Mouse (Mus musculus): ENCODE measurements around the gene Dgcr8. TPM values are rescaled to one million over a fixed set of nuclear protein-coding genes. Genes with fewer than 3 reads are reported as not detected.
A peak's percentile ranks its signal among the peaks of the same experiment; 100 is the strongest.
"Not testable (repeated sequence)": the region's sequence is repeated elsewhere in the genome, so short reads cannot be mapped to it uniquely, and the experiment has no call there.

Dgcr8 gene
- polyA plus RNA-seq, 1 experiment from 2014 or later: 23.3 TPM

GRCm38 (mm10) chr16:18318992-18319391, 29.9 kb upstream of the Dgcr8 start:
- no peaks in the 10 kb centered on the region for H3K9me3 ChIP-seq (replicated peaks; ENCODE audit: control insufficient read depth, low read length)
- H3K27ac ChIP-seq (ENCODE audit: low read length): no peak overlapping the region
- H3K4me2 ChIP-seq (ENCODE audit: low read depth, low read length): no peak overlapping the region
- H3K36me3 ChIP-seq (ENCODE audit: control insufficient read depth, insufficient read depth, low read length): no peaks in the 10 kb centered on the region
- no peaks in the 10 kb centered on the region for H3K27me3 ChIP-seq (ENCODE audit: control insufficient read depth, insufficient read depth, low read length)
- no peak overlapping the region for H3K4me3 ChIP-seq (replicated peaks; ENCODE audit: low read length)
- 78% methylated on average over 3 of the region's 3 CpGs for WGBS
- no peak for ATAC-seq (ENCODE audit: insufficient read depth, low FRiP score)
- no peak overlapping the region for H3K9ac ChIP-seq (ENCODE audit: low read length)
- no peaks in the 10 kb centered on the region for H3K4me1 ChIP-seq (ENCODE audit: control insufficient read depth, insufficient read depth, low read length)

- no peak for ATAC-seq (ENCODE audit: insufficient read depth, low FRiP score)
- H3K27ac ChIP-seq (ENCODE audit: low read length): no peak overlapping the region
- H3K4me3 ChIP-seq (replicated peaks; ENCODE audit: low read length): no peak overlapping the region
- no peaks in the 10 kb centered on the region for H3K4me1 ChIP-seq (ENCODE audit: control insufficient read depth, insufficient read depth, low read length)
- no peaks in the 10 kb centered on the region for H3K9me3 ChIP-seq (replicated peaks; ENCODE audit: control insufficient read depth, low read length)
- no peaks in the 10 kb centered on the region for H3K36me3 ChIP-seq (ENCODE audit: control insufficient read depth, insufficient read depth, low read length)
- no peak overlapping the region for H3K4me2 ChIP-seq (ENCODE audit: low read depth, low read length)
- WGBS: 93% methylated on average over 1 of the region's 1 CpGs
- H3K9ac ChIP-seq (ENCODE audit: low read length): no peak overlapping the region
- no peaks in the 10 kb centered on the region for H3K27me3 ChIP-seq (ENCODE audit: control insufficient read depth, insufficient read depth, low read length)
Measured at GRCm38 (mm10) chr16:18308159-18308558, 19.1 kb upstream of the Dgcr8 start.

- not testable (repeated sequence) for H3K36me3 ChIP-seq (ENCODE audit: control insufficient read depth, insufficient read depth, low read length); ATAC-seq (ENCODE audit: insufficient read depth, low FRiP score); H3K27me3 ChIP-seq (ENCODE audit: control insufficient read depth, insufficient read depth, low read length); H3K9me3 ChIP-seq (replicated peaks; ENCODE audit: control insufficient read depth, low read length)
- Histone ChIP-seq H3K27ac (ENCODE audit: low read length) (peak overlapping the region; percentile 62; the same call in 1 of the 2 replicates), H3K4me2 (ENCODE audit: low read depth, low read length) (peak overlapping the region; percentile 51), H3K9ac (ENCODE audit: low read length) (peak overlapping the region; percentile 61), H3K4me1 (ENCODE audit: control insufficient read depth, insufficient read depth, low read length) (peaks cover 21% of the 10 kb centered on the region), H3K4me3 (replicated peaks; ENCODE audit: low read length) (peak overlapping the region; percentile 77)
- WGBS: 0% methylated on average over 10 of the region's 10 CpGs
Measured at GRCm38 (mm10) chr16:18289614-18290013, 568 bp upstream of the Dgcr8 start.

GRCm38 (mm10) chr16:18288581-18289061, 425 bp downstream of the Dgcr8 start:
- H3K9me3 ChIP-seq (replicated peaks; ENCODE audit: control insufficient read depth, low read length): no peaks in the 10 kb centered on the region
- H3K4me2 ChIP-seq (ENCODE audit: low read depth, low read length): peak overlapping the region; percentile 96
- peaks cover 21% of the 10 kb centered on the region for H3K4me1 ChIP-seq (ENCODE audit: control insufficient read depth, insufficient read depth, low read length)
- H3K36me3 ChIP-seq (ENCODE audit: control insufficient read depth, insufficient read depth, low read length): peaks cover 9% of the 10 kb centered on the region
- WGBS: under 1% methylated on average over 31 of the region's 31 CpGs
- H3K4me3 ChIP-seq (replicated peaks; ENCODE audit: low read length): peak overlapping the region; percentile 77
- ATAC-seq (ENCODE audit: insufficient read depth, low FRiP score): peak; percentile 88
- H3K9ac ChIP-seq (ENCODE audit: low read length): peak overlapping the region; percentile 99
- H3K27me3 ChIP-seq (ENCODE audit: control insufficient read depth, insufficient read depth, low read length): no peaks in the 10 kb centered on the region
- H3K27ac ChIP-seq (ENCODE audit: low read length): peak overlapping the region; percentile 94

- H3K27ac ChIP-seq (ENCODE audit: low read length): peak overlapping the region; percentile 94
- H3K36me3 ChIP-seq (ENCODE audit: control insufficient read depth, insufficient read depth, low read length): peaks cover 12% of the 10 kb centered on the region
- peak overlapping the region; percentile 99 for H3K9ac ChIP-seq (ENCODE audit: low read length)
- no peaks in the 10 kb centered on the region for H3K27me3 ChIP-seq (ENCODE audit: control insufficient read depth, insufficient read depth, low read length)
- H3K4me2 ChIP-seq (ENCODE audit: low read depth, low read length): peak overlapping the region; percentile 96
- H3K4me3 ChIP-seq (replicated peaks; ENCODE audit: low read length): peak overlapping the region; percentile 77
- H3K9me3 ChIP-seq (replicated peaks; ENCODE audit: control insufficient read depth, low read length): no peaks in the 10 kb centered on the region
- WGBS: under 1% methylated on average over 4 of the region's 4 CpGs
- peaks cover 21% of the 10 kb centered on the region for H3K4me1 ChIP-seq (ENCODE audit: control insufficient read depth, insufficient read depth, low read length)
- no peak for ATAC-seq (ENCODE audit: insufficient read depth, low FRiP score)
Measured at GRCm38 (mm10) chr16:18288166-18288565, 880 bp downstream of the Dgcr8 start.

- Histone ChIP-seq H3K4me1 (ENCODE audit: control insufficient read depth, insufficient read depth, low read length) (no peaks in the 10 kb centered on the region), H3K9me3 (replicated peaks; ENCODE audit: control insufficient read depth, low read length) (no peaks in the 10 kb centered on the region), H3K36me3 (ENCODE audit: control insufficient read depth, insufficient read depth, low read length) (peaks cover 56% of the 10 kb centered on the region), H3K27ac (ENCODE audit: low read length) (no peak overlapping the region), H3K27me3 (ENCODE audit: control insufficient read depth, insufficient read depth, low read length) (no peaks in the 10 kb centered on the region), H3K9ac (ENCODE audit: low read length) (no peak overlapping the region), H3K4me3 (replicated peaks; ENCODE audit: low read length) (no peak overlapping the region), H3K4me2 (ENCODE audit: low read depth, low read length) (no peak overlapping the region)
- no peak for ATAC-seq (ENCODE audit: insufficient read depth, low FRiP score)
- 79% methylated on average over 2 of the region's 2 CpGs for WGBS
Measured at GRCm38 (mm10) chr16:18275166-18275565, 13.9 kb downstream of the Dgcr8 start.

- no peak overlapping the region for H3K27ac ChIP-seq (ENCODE audit: low read length)
- ATAC-seq (ENCODE audit: insufficient read depth, low FRiP score): no peak
- H3K4me2 ChIP-seq (ENCODE audit: low read depth, low read length): no peak overlapping the region
- no peak overlapping the region for H3K9ac ChIP-seq (ENCODE audit: low read length)
- no peaks in the 10 kb centered on the region for H3K4me1 ChIP-seq (ENCODE audit: control insufficient read depth, insufficient read depth, low read length)
- no peak overlapping the region for H3K4me3 ChIP-seq (replicated peaks; ENCODE audit: low read length)
- H3K36me3 ChIP-seq (ENCODE audit: control insufficient read depth, insufficient read depth, low read length): peaks cover 34% of the 10 kb centered on the region
- no peaks in the 10 kb centered on the region for H3K9me3 ChIP-seq (replicated peaks; ENCODE audit: control insufficient read depth, low read length)
- no peaks in the 10 kb centered on the region for H3K27me3 ChIP-seq (ENCODE audit: control insufficient read depth, insufficient read depth, low read length)
- 87% methylated on average over 5 of the region's 5 CpGs for WGBS
Measured at GRCm38 (mm10) chr16:18268182-18268581, 20.9 kb downstream of the Dgcr8 start.

GRCm38 (mm10) chr16:18265024-18265423, 24.0 kb downstream of the Dgcr8 start:
- Histone ChIP-seq H3K4me3 (replicated peaks; ENCODE audit: low read length) (no peak overlapping the region), H3K27ac (ENCODE audit: low read length) (no peak overlapping the region), H3K27me3 (ENCODE audit: control insufficient read depth, insufficient read depth, low read length) (no peaks in the 10 kb centered on the region), H3K36me3 (ENCODE audit: control insufficient read depth, insufficient read depth, low read length) (peaks cover 26% of the 10 kb centered on the region), H3K4me2 (ENCODE audit: low read depth, low read length) (no peak overlapping the region), H3K9ac (ENCODE audit: low read length) (no peak overlapping the region), H3K4me1 (ENCODE audit: control insufficient read depth, insufficient read depth, low read length) (no peaks in the 10 kb centered on the region), H3K9me3 (replicated peaks; ENCODE audit: control insufficient read depth, low read length) (no peaks in the 10 kb centered on the region)
- WGBS: 92% methylated on average over 2 of the region's 2 CpGs
- no peak for ATAC-seq (ENCODE audit: insufficient read depth, low FRiP score)

GRCm38 (mm10) chr16:18258221-18258620, 30.8 kb downstream of the Dgcr8 start, which contains the start of gene Gm49776:
Gene Gm49776, minus strand, starts transcription at chr16:18258321.
- Histone ChIP-seq H3K4me2 (ENCODE audit: low read depth, low read length) (no peak within 1 kb of the TSS), H3K4me1 (ENCODE audit: control insufficient read depth, insufficient read depth, low read length) (no peaks in the 10 kb centered on the region), H3K27me3 (ENCODE audit: control insufficient read depth, insufficient read depth, low read length) (no peaks in the 10 kb centered on the region), H3K4me3 (replicated peaks; ENCODE audit: low read length) (no peak within 1 kb of the TSS), H3K9me3 (replicated peaks; ENCODE audit: control insufficient read depth, low read length) (no peaks in the 10 kb centered on the region), H3K27ac (ENCODE audit: low read length) (no peak within 1 kb of the TSS), H3K36me3 (ENCODE audit: control insufficient read depth, insufficient read depth, low read length) (peaks cover 50% of the 10 kb centered on the region), H3K9ac (ENCODE audit: low read length) (no peak within 1 kb of the TSS)
- 92% methylated on average over 2 of the region's 2 CpGs for WGBS
- no peak for ATAC-seq (ENCODE audit: insufficient read depth, low FRiP score)
